Mouse (Mus musculus): ENCODE results near the gene D13Ertd608e. TPM values are rescaled to one million over a fixed set of nuclear protein-coding genes. Genes with fewer than 3 reads are reported as not detected.
"Not testable (repeated sequence)": the region's sequence is repeated elsewhere in the genome, so short reads cannot be mapped to it uniquely, and the experiment has no call there.

Gene D13Ertd608e
- total RNA-seq, 2 experiments from 2014 or later = not detected

GRCm38 (mm10) chr13:119836324-119836811 lies 562 bp downstream of the D13Ertd608e start:
- peak overlapping the region; percentile 41; the same call in 1 of the 2 replicates for H3K4me3 ChIP-seq
- peak; percentile 64 for TF ChIP-seq CTCF (conservative IDR thresholded peaks at IDR 0.05)
- H3K27ac ChIP-seq; DNase-seq (ENCODE audit: low spot score in 2 of 2): not testable (repeated sequence)

DNA sequence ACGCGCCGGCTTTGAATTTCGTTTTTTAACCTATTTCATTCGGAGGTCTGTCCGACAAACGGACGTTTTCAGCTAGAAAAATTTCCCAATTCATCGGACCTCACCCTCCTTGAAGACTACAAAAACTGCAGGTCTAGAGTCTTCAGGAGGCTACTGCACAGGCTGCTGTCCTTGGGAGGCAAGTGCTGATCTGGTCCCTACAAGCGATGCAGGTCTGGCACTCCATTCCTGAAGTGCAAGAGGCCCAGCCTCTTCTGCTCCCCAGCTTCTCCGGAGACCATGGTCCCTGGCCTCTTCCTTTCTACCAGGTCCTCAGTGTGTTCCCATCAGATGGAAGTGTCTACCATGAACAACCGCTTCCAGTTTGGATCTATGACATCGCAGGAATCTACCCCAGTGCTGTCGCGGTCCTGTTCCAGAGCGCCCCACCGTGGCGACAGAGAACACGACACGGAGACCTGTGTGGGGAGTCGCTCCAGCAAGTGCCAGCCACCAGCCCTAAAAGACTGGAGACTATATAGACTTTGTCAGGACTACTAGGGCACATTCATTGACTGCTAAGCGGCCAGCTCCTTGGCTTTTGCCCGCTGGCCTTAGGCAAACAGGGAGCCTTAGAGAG lies 2.0 kb downstream of the D13Ertd608e start:
- not testable (repeated sequence) for H3K4me3 ChIP-seq, H3K27ac ChIP-seq
- TF ChIP-seq CTCF (conservative IDR thresholded peaks at IDR 0.05) = peak; percentile 66
- peak; percentile 6 to 46 for DNase-seq (ENCODE audit: low spot score in 2 of 2)

DNA sequence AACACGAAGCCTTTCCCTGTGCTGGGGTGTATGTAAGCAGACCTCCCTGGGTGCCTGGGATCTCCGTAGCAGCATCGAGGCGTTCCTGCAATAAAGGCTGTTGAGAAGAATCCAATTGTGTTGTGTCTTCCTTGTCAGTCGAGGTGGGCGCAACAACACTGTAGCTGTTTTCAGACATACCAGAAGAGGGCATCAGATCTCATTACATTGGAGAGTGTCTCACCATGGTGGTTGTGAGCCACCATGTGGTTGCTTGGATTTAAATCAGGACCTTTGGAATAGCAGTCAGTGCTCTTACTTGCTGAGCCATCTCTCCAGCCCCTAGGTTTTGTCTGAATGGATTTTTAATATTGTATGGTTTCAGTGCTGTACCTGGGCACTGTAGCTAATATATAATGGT lies 4.2 kb downstream of the D13Ertd608e start:
- TF ChIP-seq CTCF (conservative IDR thresholded peaks at IDR 0.05) = peak; percentile 60
- H3K27ac ChIP-seq; H3K4me3 ChIP-seq; DNase-seq (ENCODE audit: low spot score in 2 of 2): not testable (repeated sequence)

DNA sequence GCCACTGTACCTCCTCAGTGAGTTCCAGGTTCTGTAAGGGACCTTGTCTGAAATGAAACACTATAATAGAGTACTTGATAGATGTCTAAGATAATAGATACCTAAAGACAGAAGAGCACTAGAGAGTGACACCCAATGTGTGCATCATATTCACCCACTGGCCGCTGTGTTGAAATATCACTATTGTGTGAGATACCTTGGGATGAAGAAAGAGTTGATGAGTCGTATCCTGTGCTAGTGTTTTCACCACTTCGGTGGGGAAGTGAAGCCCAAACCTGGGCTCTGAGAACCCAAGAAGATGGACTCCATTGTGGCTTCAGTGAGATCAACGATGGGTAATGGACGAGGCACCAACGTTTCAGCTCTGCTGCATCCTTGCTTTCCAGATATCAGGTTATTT lies 26.6 kb downstream of the D13Ertd608e start:
- H3K4me3 ChIP-seq; H3K27ac ChIP-seq; DNase-seq (ENCODE audit: low spot score in 2 of 2): not testable (repeated sequence)

DNA sequence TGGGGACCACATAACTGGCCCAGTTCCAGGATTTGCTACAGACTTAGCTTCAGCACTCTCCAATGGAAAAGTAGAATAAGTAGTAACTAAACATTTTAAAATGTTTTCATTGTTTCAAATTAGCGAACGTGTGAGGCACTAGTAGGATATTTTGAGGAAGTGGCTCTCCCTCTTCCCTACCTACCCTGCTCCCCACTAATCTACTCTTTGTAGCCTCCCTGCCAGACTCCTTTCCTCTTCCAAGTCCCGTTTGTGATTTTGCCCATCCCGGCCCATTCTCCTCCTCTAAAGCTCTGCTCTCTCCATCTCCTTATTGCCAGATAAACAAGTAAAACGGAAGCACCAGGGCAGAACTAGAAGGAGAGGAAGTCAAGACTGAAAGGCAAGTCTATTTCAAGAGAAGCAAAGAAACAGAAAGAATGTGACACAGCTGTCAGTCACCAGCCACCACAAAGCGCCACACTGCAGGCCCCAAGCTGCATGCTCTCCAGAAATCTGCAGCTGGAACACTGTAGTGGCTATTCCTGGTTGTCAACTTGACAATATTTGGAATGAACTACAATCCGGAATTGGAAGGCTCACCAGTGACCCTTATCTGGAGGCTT lies 28.7 kb downstream of the D13Ertd608e start:
- not testable (repeated sequence) for H3K4me3 ChIP-seq; H3K27ac ChIP-seq; DNase-seq (ENCODE audit: low spot score in 2 of 2)

DNA sequence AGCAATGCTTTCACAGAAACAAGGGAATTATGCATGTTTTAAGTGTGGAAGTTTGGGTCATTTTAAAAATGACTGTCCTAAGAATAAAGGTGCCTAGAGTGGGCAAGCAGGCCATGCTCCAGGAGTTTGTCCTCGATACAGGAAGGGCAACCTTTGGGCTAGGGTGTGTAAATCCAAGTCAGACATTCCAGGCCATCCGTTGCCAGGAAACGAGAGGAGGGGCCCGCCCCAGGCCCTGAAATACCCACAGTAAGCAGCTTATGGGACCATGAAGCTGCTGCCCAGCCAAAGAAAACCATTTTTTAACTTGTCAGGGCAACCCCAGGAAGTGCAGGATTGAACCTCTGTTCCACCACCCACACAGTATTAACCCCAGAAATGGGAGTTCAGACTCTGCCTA lies 51.1 kb downstream of the D13Ertd608e start:
- H3K27ac ChIP-seq; DNase-seq (ENCODE audit: low spot score in 2 of 2); H3K4me3 ChIP-seq: not testable (repeated sequence)

DNA sequence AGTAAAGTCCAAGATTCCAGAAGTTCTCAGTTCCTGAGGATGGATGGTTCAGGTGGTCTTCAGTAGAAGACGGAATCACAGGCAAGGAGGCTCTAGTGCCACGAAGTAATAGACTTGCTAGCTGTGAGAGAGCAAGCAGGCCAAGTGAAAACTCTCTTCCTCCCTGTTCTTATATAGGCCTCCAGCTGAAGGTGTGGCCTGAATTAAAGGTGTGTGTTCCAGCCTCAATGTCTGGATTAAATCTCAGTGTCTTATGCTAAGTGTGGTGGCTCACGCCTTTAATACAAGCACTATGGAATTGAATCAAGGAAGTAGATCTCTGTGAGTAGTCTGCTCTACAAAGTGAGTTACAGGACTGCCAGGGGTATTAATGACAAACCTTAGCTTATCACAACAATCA lies 58.9 kb downstream of the D13Ertd608e start, which contains the start of gene Tcstv1:
Tcstv1 (minus strand) TSS at position 101 of the 400 bp plus-strand sequence.
- not testable (repeated sequence) for H3K4me3 ChIP-seq; DNase-seq (ENCODE audit: low spot score in 2 of 2); H3K27ac ChIP-seq

Other genes with a start within 250 kb of the D13Ertd608e start
- gene Ccl28, start 212.2 kb upstream of the D13Ertd608e start, total RNA-seq (2021) = 1 to 10 TPM; 1.6 to 1.7 TPM
- gene Hmgcs1, start 145.6 kb upstream of the D13Ertd608e start, total RNA-seq (2021) = 100 to 1,000 TPM; 192 to 193 TPM
- 10 to 100 TPM; 13.1 to 14.0 TPM for gene Nim1k, start 80.1 kb upstream of the D13Ertd608e start, total RNA-seq (2021)
- gene Zfp131, start 45.1 kb upstream of the D13Ertd608e start, total RNA-seq (2021) = 10 to 100 TPM; 40.4 to 43.2 TPM
- gene AF067063, start 5.8 kb upstream of the D13Ertd608e start, total RNA-seq (2021) = not detected
- not detected for gene Tcstv1, start 58.8 kb downstream of the D13Ertd608e start, total RNA-seq (2021)
- not detected for gene Gm21761, start 93.3 kb downstream of the D13Ertd608e start, total RNA-seq (2021)
- not detected for gene B020031M17Rik, start 114.8 kb downstream of the D13Ertd608e start, total RNA-seq (2021)
- not detected for gene Gm36079, start 191.0 kb downstream of the D13Ertd608e start, total RNA-seq (2021)
- not detected for gene Gm21188, start 216.2 kb downstream of the D13Ertd608e start, total RNA-seq (2021)